Mouse (Mus musculus): Measurements from ENCODE around the gene Gimap4.

GRCm38 (mm10) chr6:48674291-48675058 lies 9.9 kb upstream of the Gimap4 start:
- no peak for TF ChIP-seq POLR2A (IDR thresholded peaks at IDR 0.05; ENCODE audit: low read depth, low read length)
- TF ChIP-seq CTCF (IDR thresholded peaks at IDR 0.05; ENCODE audit: borderline replicate concordance, insufficient read depth, low read length): no peak

All from embryonic fibroblast, embryonic 13.5 days (primary cell).